Mouse (Mus musculus): ENCODE measurements at regions not wholly inside any gene's neighbourhood (a gene's known extent, or its start where the extent isn't known, plus 50 kb on each side); places are given as distances from the start of the nearest gene placed in this dataset.

- WGBS, result 87% methylated on average over 2 of the region's 2 CpGs
- H3K9ac ChIP-seq, result no peak overlapping the region
- ATAC-seq (ENCODE audit: insufficient number of reproducible peaks, insufficient read depth, low FRiP score, low TSS enrichment, low read depth), result no peak
- no peaks in the 10 kb centered on the region for H3K9me3 ChIP-seq
- H3K27me3 ChIP-seq, result no peaks in the 10 kb centered on the region
- H3K36me3 ChIP-seq, result no peaks in the 10 kb centered on the region
- no peak overlapping the region for H3K4me3 ChIP-seq
- no peak overlapping the region for H3K27ac ChIP-seq
- H3K4me1 ChIP-seq, result 0 out of 2 replicates have a peak, but pooled peaks cover 3% of the 10 kb centered on the region
- H3K4me2 ChIP-seq, result no peak overlapping the region
Measured at GRCm38 (mm10) chr7:74683979-74684378, 129.4 kb upstream of the Slco3a1 start.

GRCm38 (mm10) chr7:74673626-74674295 lies 119.2 kb upstream of the Slco3a1 start:
- Histone ChIP-seq H3K27ac (no peak overlapping the region), H3K27me3 (no peaks in the 10 kb centered on the region), H3K4me2 (no peak overlapping the region), H3K9me3 (no peaks in the 10 kb centered on the region), H3K4me3 (no peak overlapping the region), H3K36me3 (no peaks in the 10 kb centered on the region), H3K4me1 (no peaks in the 10 kb centered on the region), H3K9ac (no peak overlapping the region)
- WGBS, result 77% methylated on average over 4 of the region's 4 CpGs
- ATAC-seq (ENCODE audit: insufficient number of reproducible peaks, insufficient read depth, low FRiP score, low TSS enrichment, low read depth), result no peak

- Histone ChIP-seq H3K27me3 (no peaks in the 10 kb centered on the region), H3K27ac (no peak overlapping the region), H3K4me2 (no peak overlapping the region), H3K9ac (no peak overlapping the region), H3K4me1 (no peaks in the 10 kb centered on the region), H3K4me3 (no peak overlapping the region), H3K36me3 (no peaks in the 10 kb centered on the region), H3K9me3 (no peaks in the 10 kb centered on the region)
- ATAC-seq (ENCODE audit: insufficient number of reproducible peaks, insufficient read depth, low FRiP score, low TSS enrichment, low read depth), result no peak
Measured at GRCm38 (mm10) chr7:74669110-74669509, 114.5 kb upstream of the Slco3a1 start.

- Histone ChIP-seq H3K9ac (no peak overlapping the region), H3K27ac (no peak overlapping the region), H3K27me3 (no peaks in the 10 kb centered on the region), H3K36me3 (no peaks in the 10 kb centered on the region), H3K4me2 (no peak overlapping the region), H3K9me3 (no peaks in the 10 kb centered on the region), H3K4me1 (no peaks in the 10 kb centered on the region), H3K4me3 (no peak overlapping the region)
- no peak for ATAC-seq (ENCODE audit: insufficient number of reproducible peaks, insufficient read depth, low FRiP score, low TSS enrichment, low read depth)
- 41% methylated on average over 3 of the region's 3 CpGs for WGBS
Measured at GRCm38 (mm10) chr7:74667106-74667505, 112.5 kb upstream of the Slco3a1 start.

GRCm38 (mm10) chr7:74663820-74664219 lies 109.2 kb upstream of the Slco3a1 start:
- H3K4me3 ChIP-seq, result no peak overlapping the region
- WGBS, result 89% methylated on average over 1 of the region's 1 CpGs
- H3K4me2 ChIP-seq, result no peak overlapping the region
- no peaks in the 10 kb centered on the region for H3K4me1 ChIP-seq
- H3K9me3 ChIP-seq, result no peaks in the 10 kb centered on the region
- no peak for ATAC-seq (ENCODE audit: insufficient number of reproducible peaks, insufficient read depth, low FRiP score, low TSS enrichment, low read depth)
- no peak overlapping the region for H3K27ac ChIP-seq
- H3K27me3 ChIP-seq, result no peaks in the 10 kb centered on the region
- no peaks in the 10 kb centered on the region for H3K36me3 ChIP-seq
- H3K9ac ChIP-seq, result no peak overlapping the region

GRCm38 (mm10) chr7:74647310-74647709 lies 92.7 kb upstream of the Slco3a1 start:
- Histone ChIP-seq H3K9ac (no peak overlapping the region), H3K4me2 (no peak overlapping the region), H3K36me3 (no peaks in the 10 kb centered on the region), H3K4me1 (no peaks in the 10 kb centered on the region), H3K27me3 (no peaks in the 10 kb centered on the region), H3K4me3 (no peak overlapping the region), H3K9me3 (no peaks in the 10 kb centered on the region; the same call in 1 of the 2 replicates), H3K27ac (no peak overlapping the region)
- no peak for ATAC-seq (ENCODE audit: insufficient number of reproducible peaks, insufficient read depth, low FRiP score, low TSS enrichment, low read depth)
- WGBS, result 75% methylated on average over 2 of the region's 2 CpGs

- H3K4me1 ChIP-seq, result no peaks in the 10 kb centered on the region
- H3K9me3 ChIP-seq, result no peaks in the 10 kb centered on the region
- no peak overlapping the region for H3K4me2 ChIP-seq
- H3K4me3 ChIP-seq, result no peak overlapping the region
- 83% methylated on average over 4 of the region's 4 CpGs for WGBS
- no peak overlapping the region for H3K27ac ChIP-seq
- no peak overlapping the region for H3K9ac ChIP-seq
- no peak for ATAC-seq (ENCODE audit: insufficient number of reproducible peaks, insufficient read depth, low FRiP score, low TSS enrichment, low read depth)
- no peaks in the 10 kb centered on the region for H3K36me3 ChIP-seq
- no peaks in the 10 kb centered on the region for H3K27me3 ChIP-seq
Measured at GRCm38 (mm10) chr7:74640171-74640570, 85.6 kb upstream of the Slco3a1 start.

- no peak overlapping the region for H3K9ac ChIP-seq
- no peak overlapping the region for H3K4me3 ChIP-seq
- no peak for ATAC-seq (ENCODE audit: insufficient number of reproducible peaks, insufficient read depth, low FRiP score, low TSS enrichment, low read depth)
Measured at GRCm38 (mm10) chr7:74632217-74632616, 77.6 kb upstream of the Slco3a1 start.

GRCm38 (mm10) chr7:74628799-74629468 lies 74.4 kb upstream of the Slco3a1 start:
- no peak overlapping the region for H3K4me2 ChIP-seq
- H3K36me3 ChIP-seq, result no peaks in the 10 kb centered on the region
- ATAC-seq (ENCODE audit: insufficient number of reproducible peaks, insufficient read depth, low FRiP score, low TSS enrichment, low read depth), result no peak
- no peak overlapping the region for H3K27ac ChIP-seq
- no peak overlapping the region for H3K4me3 ChIP-seq
- H3K4me1 ChIP-seq, result no peaks in the 10 kb centered on the region
- H3K9ac ChIP-seq, result no peak overlapping the region
- no peaks in the 10 kb centered on the region for H3K9me3 ChIP-seq
- WGBS, result 88% methylated on average over 6 of the region's 6 CpGs
- H3K27me3 ChIP-seq, result no peaks in the 10 kb centered on the region

More at GRCm38 (mm10) chr7:74632217-74632616, 77.6 kb upstream of the Slco3a1 start:
- WGBS, result 86% methylated on average over 8 of the region's 8 CpGs
- Histone ChIP-seq H3K4me1 (no peaks in the 10 kb centered on the region), H3K9me3 (no peaks in the 10 kb centered on the region), H3K36me3 (no peaks in the 10 kb centered on the region), H3K4me2 (no peak overlapping the region), H3K27me3 (no peaks in the 10 kb centered on the region), H3K27ac (no peak overlapping the region)
